Mouse (Mus musculus) adrenal gland, postnatal 14 days (tissue): ENCODE measurements around the gene Zfp213. TPM values are rescaled to one million over a fixed set of nuclear protein-coding genes. Genes with fewer than 3 reads are reported as not detected.

Source experiments
- DNase-seq: peaks from one replicate; pipeline ENCODE4 v3.0.0; 2021; ENCODE audit warnings: mixed read lengths
- total RNA-seq: library from RNA; stranded (reverse); gene quantifications from 2 replicates; pipeline ENCODE4 v1.2.3, GENCODE M21; 2021

Zfp213 gene
- total RNA-seq, 1 experiment from 2014 or later = 9.2 TPM

GRCm38 (mm10) chr17:23574130-23574529, 10.1 kb upstream of the Zfp213 start:
- DNase-seq = no peak

- DNase-seq = no peak
Observed at GRCm38 (mm10) chr17:23572059-23572458, 8.0 kb upstream of the Zfp213 start.

- DNase-seq = no peak
Observed at GRCm38 (mm10) chr17:23571084-23571483, 7.0 kb upstream of the Zfp213 start.

GRCm38 (mm10) chr17:23570017-23570416, 6.0 kb upstream of the Zfp213 start:
- peak; percentile 67 for DNase-seq

- no peak for DNase-seq
Observed at GRCm38 (mm10) chr17:23568370-23568769, 4.3 kb upstream of the Zfp213 start.

GRCm38 (mm10) chr17:23566787-23567186, 2.7 kb upstream of the Zfp213 start:
- peak; percentile 47 for DNase-seq

GRCm38 (mm10) chr17:23564368-23564715, 304 bp upstream of the Zfp213 start:
- no peak for DNase-seq

- peak; percentile 85 for DNase-seq
Observed at GRCm38 (mm10) chr17:23559767-23560166, 4.3 kb downstream of the Zfp213 start.

GRCm38 (mm10) chr17:23555243-23555916, 8.7 kb downstream of the Zfp213 start:
- DNase-seq = no peak

- no peak for DNase-seq
Observed at GRCm38 (mm10) chr17:23554321-23554720, 9.7 kb downstream of the Zfp213 start.

GRCm38 (mm10) chr17:23553634-23554120, 10.4 kb downstream of the Zfp213 start:
- DNase-seq = peak; percentile 76

GRCm38 (mm10) chr17:23552896-23553633, 11.0 kb downstream of the Zfp213 start:
- peak; percentile 58 for DNase-seq

GRCm38 (mm10) chr17:23551963-23552362, 12.1 kb downstream of the Zfp213 start:
- peak; percentile 12 for DNase-seq

- DNase-seq = peak; percentile 3
Observed at GRCm38 (mm10) chr17:23551416-23551815, 12.6 kb downstream of the Zfp213 start.

- peak; percentile 15 for DNase-seq
Observed at GRCm38 (mm10) chr17:23550856-23551255, 13.2 kb downstream of the Zfp213 start.

- peak; percentile 92 for DNase-seq
Observed at GRCm38 (mm10) chr17:23550188-23550791, 13.7 kb downstream of the Zfp213 start.

GRCm38 (mm10) chr17:23549441-23549840, 14.6 kb downstream of the Zfp213 start:
- DNase-seq = no peak

- peak; percentile 81 for DNase-seq
Observed at GRCm38 (mm10) chr17:23548615-23549014, 15.4 kb downstream of the Zfp213 start.

- no peak for DNase-seq
Observed at GRCm38 (mm10) chr17:23547681-23548443, 16.2 kb downstream of the Zfp213 start.

- DNase-seq = peak; percentile 83
Observed at GRCm38 (mm10) chr17:23546702-23547505, 17.1 kb downstream of the Zfp213 start.

- peak; percentile 79 for DNase-seq
Observed at GRCm38 (mm10) chr17:23546333-23546701, 17.7 kb downstream of the Zfp213 start.

GRCm38 (mm10) chr17:23545841-23546240, 18.2 kb downstream of the Zfp213 start:
- no peak for DNase-seq
